Mouse (Mus musculus) midbrain, embryonic 10.5 days (tissue): ENCODE measurements around the gene Usp39. TPM values are rescaled to one million over a fixed set of nuclear protein-coding genes. Genes with fewer than 3 reads are reported as not detected.

Source experiments
- DNase-seq: peaks from one replicate; pipeline ENCODE4 v3.0.0-alpha.2; 2017; ENCODE audit warnings: low spot score
- H3K27ac ChIP-seq: fragments of 300-500 bp; sonication (generic); replicated peaks from 2 replicates; pipeline ENCODE4 v1.5.1; 2016; ENCODE audit warnings: mild to moderate bottlenecking
- H3K27me3 ChIP-seq: fragments of 300-500 bp; sonication (generic); 2 replicates; pipeline ENCODE4 v1.6.1; 2016; ENCODE audit warnings: low read depth, mild to moderate bottlenecking; ENCODE audit not compliant: poor library complexity, severe bottlenecking
- H3K36me3 ChIP-seq: fragments of 300-500 bp; sonication (generic); 2 replicates; pipeline ENCODE4 v1.6.1; 2016; ENCODE audit warnings: mild to moderate bottlenecking, moderate library complexity
- H3K4me1 ChIP-seq: fragments of 300-500 bp; sonication (generic); 2 replicates; pipeline ENCODE4 v1.6.1; 2016
- H3K4me3 ChIP-seq: fragments of 300-500 bp; sonication (generic); 2 replicates; pipeline ENCODE4 v1.5.1; 2016; ENCODE audit warnings: mild to moderate bottlenecking, moderate library complexity
- H3K9me3 ChIP-seq: fragments of 300-500 bp; sonication (generic); replicated peaks from 2 replicates; pipeline ENCODE4 v1.6.1; 2016; ENCODE audit warnings: mild to moderate bottlenecking
- WGBS: fragments of 180-500 bp; shearing (Covaris S2); methylation state at CpG from one replicate; pipeline ENCODE4 v1.1.7; 2016; 5-methylcytosine and 5-hydroxymethylcytosine counted together
- polyA plus RNA-seq: library from polyadenylated mRNA; unstranded; fragments of >200 nt; fragmentation: Nextera tagmentation; extraction: Ambion mirVana; gene quantifications from 2 replicates; pipeline ENCODE4 v1.2.1, GENCODE M21; 2016

Usp39 gene
- polyA plus RNA-seq, 1 experiment from 2014 or later = 89.3 TPM

GRCm38 (mm10) chr6:72366844-72367443 is 22.0 kb upstream of the Usp39 start, which contains the start of gene Rnf181:
Gene Rnf181 (minus strand): TSS chr6:72366956.
- H3K27me3 ChIP-seq = no peaks in the 10 kb centered on the region
- WGBS = 77% methylated on average over 4 of the region's 4 CpGs
- H3K4me1 ChIP-seq = peaks cover 20% of the 10 kb centered on the region
- H3K36me3 ChIP-seq = no peaks in the 10 kb centered on the region
- no peaks in the 10 kb centered on the region for H3K9me3 ChIP-seq
- DNase-seq = no peak
- no peak within 1 kb of the TSS for H3K27ac ChIP-seq
- H3K4me3 ChIP-seq = no peak within 1 kb of the TSS

GRCm38 (mm10) chr6:72366304-72366703 is 21.3 kb upstream of the Usp39 start:
- no peak overlapping the region for H3K4me3 ChIP-seq
- H3K27ac ChIP-seq = no peak overlapping the region
- no peak for DNase-seq
- no peaks in the 10 kb centered on the region for H3K27me3 ChIP-seq
- WGBS = 64% methylated on average over 3 of the region's 3 CpGs
- H3K4me1 ChIP-seq = peaks cover 22% of the 10 kb centered on the region
- H3K36me3 ChIP-seq = no peaks in the 10 kb centered on the region
- H3K9me3 ChIP-seq = no peaks in the 10 kb centered on the region

DNA sequence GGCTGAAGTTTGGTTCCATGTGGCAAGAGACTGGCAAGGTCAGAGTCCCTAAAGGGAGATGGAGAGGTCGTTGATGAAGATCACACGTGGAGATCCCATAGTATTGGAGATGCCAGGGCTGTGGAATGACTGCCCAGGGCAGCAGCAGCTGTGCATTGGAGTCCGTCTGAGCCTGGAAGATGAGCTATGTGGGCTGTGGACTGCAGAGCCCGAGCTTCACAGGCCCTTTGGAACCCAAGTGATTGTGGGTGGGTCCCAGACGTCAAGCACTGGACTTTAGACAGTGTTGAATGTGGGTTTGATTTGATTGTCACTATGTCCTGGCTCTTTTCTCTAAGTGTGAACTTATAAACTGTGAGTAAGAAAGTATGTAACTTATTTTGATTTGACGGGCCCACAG is 20.0 kb upstream of the Usp39 start:
- H3K9me3 ChIP-seq = no peaks in the 10 kb centered on the region
- H3K27me3 ChIP-seq = no peaks in the 10 kb centered on the region
- no peak overlapping the region for H3K27ac ChIP-seq
- peaks cover 24% of the 10 kb centered on the region for H3K4me1 ChIP-seq
- 72% methylated on average over 6 of the region's 6 CpGs for WGBS
- DNase-seq = no peak
- peaks cover 9% of the 10 kb centered on the region for H3K36me3 ChIP-seq
- H3K4me3 ChIP-seq = no peak overlapping the region

DNA sequence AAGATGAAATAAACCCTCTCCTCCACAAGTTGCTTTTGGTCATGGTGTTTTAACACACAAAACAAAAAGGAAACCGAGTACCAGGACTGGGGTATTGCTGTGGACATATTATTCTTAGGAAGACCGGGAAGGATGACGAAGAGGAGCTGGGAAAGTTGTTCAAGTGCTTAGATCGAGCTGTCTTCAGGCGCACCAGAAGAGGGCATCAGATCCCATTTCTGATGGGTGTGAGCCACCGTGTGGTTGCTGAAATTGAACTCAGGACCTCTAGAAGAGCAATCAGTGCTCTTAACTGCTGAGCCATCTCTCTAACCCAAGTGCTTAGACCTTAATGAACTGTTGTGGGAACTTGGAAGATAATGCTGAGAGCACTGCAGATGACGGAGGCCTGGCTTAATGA is 19.0 kb upstream of the Usp39 start:
- H3K4me1 ChIP-seq = peaks cover 24% of the 10 kb centered on the region
- no peak overlapping the region for H3K4me3 ChIP-seq
- peaks cover 19% of the 10 kb centered on the region for H3K36me3 ChIP-seq
- DNase-seq = no peak
- H3K9me3 ChIP-seq = no peaks in the 10 kb centered on the region
- WGBS = 48% methylated on average over 7 of the region's 7 CpGs
- H3K27me3 ChIP-seq = no peaks in the 10 kb centered on the region
- no peak overlapping the region for H3K27ac ChIP-seq

- H3K27me3 ChIP-seq = no peaks in the 10 kb centered on the region
- peaks cover 28% of the 10 kb centered on the region for H3K4me1 ChIP-seq
- H3K9me3 ChIP-seq = no peaks in the 10 kb centered on the region
- peak overlapping the region; percentile 85 for H3K27ac ChIP-seq
- peak overlapping the region; percentile 79 for H3K4me3 ChIP-seq
- DNase-seq = peak; percentile 94
- under 1% methylated on average over 42 of the region's 42 CpGs for WGBS
- H3K36me3 ChIP-seq = peaks cover 35% of the 10 kb centered on the region
Observed at GRCm38 (mm10) chr6:72362132-72363028, 17.4 kb upstream of the Usp39 start.

- DNase-seq = no peak
- peak overlapping the region; percentile 79 for H3K4me3 ChIP-seq
- H3K4me1 ChIP-seq = peaks cover 32% of the 10 kb centered on the region
- no peak overlapping the region for H3K27ac ChIP-seq
- peaks cover 5% of the 10 kb centered on the region for H3K27me3 ChIP-seq
- no peaks in the 10 kb centered on the region for H3K9me3 ChIP-seq
- peaks cover 42% of the 10 kb centered on the region for H3K36me3 ChIP-seq
- 81% methylated on average over 5 of the region's 5 CpGs for WGBS
Observed at GRCm38 (mm10) chr6:72361121-72361551, 16.2 kb upstream of the Usp39 start.

- Histone ChIP-seq H3K4me1 (peaks cover 38% of the 10 kb centered on the region), H3K9me3 (no peaks in the 10 kb centered on the region), H3K36me3 (peaks cover 42% of the 10 kb centered on the region), H3K27ac (no peak overlapping the region), H3K4me3 (0 out of 2 replicates have a peak overlapping the region, but pooled peaks have one; percentile 11), H3K27me3 (peaks cover 8% of the 10 kb centered on the region)
- WGBS = 85% methylated on average over 7 of the region's 7 CpGs
- no peak for DNase-seq
Observed at GRCm38 (mm10) chr6:72360599-72360935, 15.6 kb upstream of the Usp39 start.

- Histone ChIP-seq H3K27ac (no peak overlapping the region), H3K36me3 (peaks cover 42% of the 10 kb centered on the region), H3K4me1 (peaks cover 43% of the 10 kb centered on the region), H3K27me3 (peaks cover 8% of the 10 kb centered on the region), H3K4me3 (0 out of 2 replicates have a peak overlapping the region, but pooled peaks have one; percentile 11), H3K9me3 (no peaks in the 10 kb centered on the region)
- 87% methylated on average over 11 of the region's 11 CpGs for WGBS
- DNase-seq = no peak
Observed at GRCm38 (mm10) chr6:72359891-72360598, 15.1 kb upstream of the Usp39 start.

- H3K36me3 ChIP-seq = peaks cover 42% of the 10 kb centered on the region
- H3K4me3 ChIP-seq = no peak overlapping the region
- peaks cover 10% of the 10 kb centered on the region for H3K27me3 ChIP-seq
- WGBS = 70% methylated on average over 2 of the region's 2 CpGs
- H3K27ac ChIP-seq = no peak overlapping the region
- DNase-seq = no peak
- H3K4me1 ChIP-seq = peaks cover 50% of the 10 kb centered on the region
- no peaks in the 10 kb centered on the region for H3K9me3 ChIP-seq
Observed at GRCm38 (mm10) chr6:72359343-72359742, 14.4 kb upstream of the Usp39 start.

DNA sequence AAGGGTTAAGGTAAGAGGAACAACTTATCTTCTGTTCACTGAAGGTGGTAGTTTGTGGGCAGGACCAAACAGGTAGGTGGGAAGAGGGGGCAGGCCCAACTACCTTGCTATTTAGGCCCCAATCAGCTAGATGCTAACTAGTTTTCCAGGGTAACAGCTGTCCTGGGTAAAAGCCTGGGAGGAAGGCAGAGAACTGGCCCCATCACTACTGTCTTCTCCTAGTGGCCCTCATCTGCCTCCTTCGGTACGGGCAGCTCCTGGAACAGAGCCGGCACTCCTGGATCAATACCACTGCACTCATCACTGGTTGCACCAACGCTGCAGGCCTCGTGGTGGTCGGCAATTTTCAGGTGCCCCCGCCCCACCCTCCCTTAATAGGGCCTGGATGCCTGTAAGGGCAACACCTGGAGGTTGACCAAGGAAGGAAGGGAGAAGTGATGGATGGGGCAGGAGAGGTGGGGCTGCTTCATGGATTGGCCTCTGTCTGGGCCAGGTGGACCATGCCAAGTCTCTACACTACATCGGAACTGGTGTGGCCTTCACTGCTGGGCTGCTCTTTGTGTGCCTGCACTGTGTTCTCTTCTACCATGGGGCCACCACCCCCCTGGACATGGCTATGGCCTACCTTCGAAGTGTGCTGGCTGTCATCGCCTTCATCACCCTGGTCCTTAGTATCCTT is 13.2 kb upstream of the Usp39 start:
- H3K4me1 ChIP-seq = peaks cover 54% of the 10 kb centered on the region

GRCm38 (mm10) chr6:72357164-72358079 is 12.4 kb upstream of the Usp39 start:
- peaks cover 42% of the 10 kb centered on the region for H3K36me3 ChIP-seq
- WGBS = 82% methylated on average over 5 of the region's 5 CpGs
- H3K4me1 ChIP-seq = peaks cover 48% of the 10 kb centered on the region
- no peaks in the 10 kb centered on the region for H3K9me3 ChIP-seq
- H3K27ac ChIP-seq = no peak overlapping the region
- peaks cover 17% of the 10 kb centered on the region for H3K27me3 ChIP-seq
- no peak overlapping the region for H3K4me3 ChIP-seq
- DNase-seq = no peak

More for the DNA sequence above, 13.2 kb upstream of the Usp39 start:
- Histone ChIP-seq H3K4me3 (no peak overlapping the region), H3K36me3 (peaks cover 42% of the 10 kb centered on the region), H3K27ac (no peak overlapping the region), H3K9me3 (no peaks in the 10 kb centered on the region), H3K27me3 (peaks cover 17% of the 10 kb centered on the region)
- DNase-seq = no peak
- WGBS = 86% methylated on average over 10 of the region's 10 CpGs
